Comparison of ENCODE assay signal across 13 mouse cellular contexts in genomic region chr5:31083949-31084348, GRCm38 (mm10). TPM values are rescaled to one million over a fixed set of nuclear protein-coding genes. Genes with fewer than 3 reads are reported as not detected.
DNase-seq lines count a peak whose midpoint lies in the region; ATAC-seq and TF ChIP-seq lines count a peak whose summit lies in the region.
"Had no signal": no experiment of that assay in that cellular context is flagged by ENCODE, and none has a peak within 500 bp of the region (broad histone marks: within the 10 kb centered on the region; RNA-seq: fewer than 3 reads in every experiment).

No protein-coding gene starts in this region.

- H3K36me3 ChIP-seq in heart, embryonic 11.5 days (ENCODE audit: control insufficient read depth, insufficient read depth, low read length), result no peaks in the 10 kb centered on the region; the same call in 1 of the 2 replicates
- H3K36me3 ChIP-seq in forebrain, postnatal 0 days (ENCODE audit: insufficient read depth), result peaks cover 2% of the 10 kb centered on the region
- H3K36me3 ChIP-seq in midbrain, embryonic 14.5 days (ENCODE audit: control insufficient read depth, insufficient read depth, low read length), result 0 out of 2 replicates have a peak, but pooled peaks cover 3% of the 10 kb centered on the region
- no peaks in the 10 kb centered on the region for H3K36me3 ChIP-seq in thymus, adult 2 months (ENCODE audit: control insufficient read depth, insufficient read depth, low read length)

- no peak overlapping the region for H3K4me3 ChIP-seq in heart, embryonic 11.5 days (ENCODE audit: low read depth, low read length)
- H3K4me3 ChIP-seq in forebrain, postnatal 0 days (ENCODE audit: low read depth, low read length), result no peak overlapping the region
- no peak overlapping the region for H3K4me3 ChIP-seq in midbrain, embryonic 14.5 days (replicated peaks; ENCODE audit: low read depth, low read length)
- no peak overlapping the region for H3K4me3 ChIP-seq in thymus, adult 2 months (ENCODE audit: control insufficient read depth, insufficient read depth, low read length)
- H3K4me3 ChIP-seq: limb, embryonic 12.5 days had no signal

- no peaks in the 10 kb centered on the region for H3K9me3 ChIP-seq in heart, embryonic 11.5 days (replicated peaks; ENCODE audit: control insufficient read depth, low read length)
- no peaks in the 10 kb centered on the region for H3K9me3 ChIP-seq in forebrain, postnatal 0 days (ENCODE audit: low read length)
- no peaks in the 10 kb centered on the region for H3K9me3 ChIP-seq in midbrain, embryonic 14.5 days (ENCODE audit: control insufficient read depth, low read length)
- H3K9me3 ChIP-seq: limb, embryonic 12.5 days had no signal

- H3K9ac ChIP-seq in heart, embryonic 11.5 days (ENCODE audit: low read depth, low read length), result no peak overlapping the region; the same call in 1 of the 2 replicates
- H3K9ac ChIP-seq in forebrain, postnatal 0 days, result no peak overlapping the region
- no peak overlapping the region for H3K9ac ChIP-seq in midbrain, embryonic 14.5 days (replicated peaks; ENCODE audit: low read length)
- H3K9ac ChIP-seq: limb, embryonic 12.5 days had no signal

- no peak for ATAC-seq in heart, embryonic 11.5 days (replicated peaks; ENCODE audit: insufficient number of reproducible peaks, low FRiP score, low TSS enrichment)
- ATAC-seq in forebrain, postnatal 0 days, result peak; percentile 13; the same call in 1 of the 2 replicates
- peak; percentile 62 for ATAC-seq in midbrain, embryonic 14.5 days (ENCODE audit: low FRiP score, low TSS enrichment)
- no peak for ATAC-seq in activated CD4-positive, CD25-positive, alpha-beta regulatory T cell, adult 4 months

- no peak overlapping the region for H3K27ac ChIP-seq in heart, embryonic 11.5 days (ENCODE audit: low read depth, low read length)
- no peak overlapping the region for H3K27ac ChIP-seq in forebrain, postnatal 0 days (ENCODE audit: low read depth, low read length)
- peak overlapping the region; percentile 70 for H3K27ac ChIP-seq in midbrain, embryonic 14.5 days (replicated peaks; ENCODE audit: low read depth, low read length)
- H3K27ac ChIP-seq in thymus, adult 2 months (ENCODE audit: control insufficient read depth, insufficient read depth, low read length), result no peak overlapping the region
- H3K27ac ChIP-seq: limb, embryonic 12.5 days had no signal

- H3K4me2 ChIP-seq in heart, embryonic 11.5 days, result peak overlapping the region; percentile 58
- no peak overlapping the region for H3K4me2 ChIP-seq in forebrain, postnatal 0 days (ENCODE audit: low read depth)
- 0 out of 2 replicates have a peak overlapping the region, but pooled peaks have one; percentile 15 for H3K4me2 ChIP-seq in midbrain, embryonic 14.5 days (ENCODE audit: low read length)
- H3K4me2 ChIP-seq: limb, embryonic 12.5 days had no signal

- DNase-seq in heart, adult 8-10 months (ENCODE audit: low spot score), result no peak
- DNase-seq in A20 (ENCODE audit: low read depth, low spot score), result peak; percentile 55
- DNase-seq in forebrain, postnatal 0 days, result no peak
- DNase-seq in midbrain, embryonic 14.5 days, result peak; percentile 60
- no peak for DNase-seq in thymus, adult 2 months
- DNase-seq in right cerebral cortex, adult 2 months (ENCODE audit: low spot score in 2 of 2), result no peak
- DNase-seq: gastrocnemius, postnatal 36 days had no signal

- H3K27me3 ChIP-seq in heart, embryonic 11.5 days (ENCODE audit: control insufficient read depth, insufficient read depth, low read length), result peaks cover 16% of the 10 kb centered on the region
- H3K27me3 ChIP-seq in forebrain, postnatal 0 days (ENCODE audit: insufficient read depth, low read length), result no peaks in the 10 kb centered on the region
- H3K27me3 ChIP-seq in midbrain, embryonic 14.5 days (ENCODE audit: control insufficient read depth, insufficient read depth, low read length), result no peaks in the 10 kb centered on the region
- no peaks in the 10 kb centered on the region; the same call in 1 of the 2 replicates for H3K27me3 ChIP-seq in thymus, adult 2 months (ENCODE audit: control insufficient read depth, insufficient read depth, low read length)

- 5% methylated on average over 7 of the region's 8 CpGs for WGBS in heart, embryonic 11.5 days (ENCODE audit: insufficient replicate concordance)
- WGBS in forebrain, postnatal 0 days, result 8% methylated on average over 8 of the region's 8 CpGs
- 2% methylated on average over 8 of the region's 8 CpGs for WGBS in midbrain, embryonic 14.5 days
- 68% methylated on average over 8 of the region's 8 CpGs for WGBS in thymus, adult 2 months

- TF ChIP-seq POLR2A in thymus, adult 2 months (IDR thresholded peaks at IDR 0.05; ENCODE audit: control insufficient read depth, extremely low read depth, insufficient read depth, low read length, poor library complexity), result no peak

- TF ChIP-seq CTCF in forebrain, postnatal 0 days (IDR thresholded peaks at IDR 0.05; ENCODE audit: low read depth), result no peak
- TF ChIP-seq CTCF in thymus, adult 2 months (IDR thresholded peaks at IDR 0.05; ENCODE audit: borderline replicate concordance, control insufficient read depth, extremely low read depth, insufficient read depth, low read length, poor library complexity), result no peak

- H3K4me1 ChIP-seq in heart, embryonic 11.5 days (ENCODE audit: control insufficient read depth, insufficient read depth, low read length), result peaks cover 20% of the 10 kb centered on the region
- H3K4me1 ChIP-seq in forebrain, postnatal 0 days (ENCODE audit: insufficient read depth), result no peaks in the 10 kb centered on the region
- H3K4me1 ChIP-seq in midbrain, embryonic 14.5 days (ENCODE audit: control insufficient read depth, insufficient read depth, low read length), result peaks cover 7% of the 10 kb centered on the region
- H3K4me1 ChIP-seq in thymus, adult 2 months (replicated peaks; ENCODE audit: control insufficient read depth, insufficient read depth, low read length), result no peaks in the 10 kb centered on the region

RNA-seq across cellular contexts. Expression of gene Dnajc5g, which starts 22.1 kb away (rescaled TPM):
- not detected in 2 replicates for polyA plus RNA-seq in heart, embryonic 11.5 days (2014; fragmentation: Nextera tagmentation; extraction: Ambion mirVana)
- total RNA-seq in heart, adult 8-10 months (2022), result not detected
- not detected in 2 replicates for total RNA-seq in forebrain, postnatal 0 days (2014; rRNA removed)
- polyA plus RNA-seq in forebrain, postnatal 0 days (2015; fragmentation: Nextera tagmentation; extraction: Ambion mirVana), result not detected in 2 replicates
- polyA plus RNA-seq in midbrain, embryonic 14.5 days (2014; fragmentation: Nextera tagmentation; extraction: Ambion mirVana), result not detected in 2 replicates
- not detected in 2 replicates for polyA plus RNA-seq in thymus, adult 2 months (2012; rRNA removed)
- polyA plus RNA-seq in activated CD4-positive, CD25-positive, alpha-beta regulatory T cell, adult 4 months (2017; shearing (Covaris generic)), result under 1 TPM in 1 of 2 experiments, not detected in 1; 0.28 TPM
- total RNA-seq: gastrocnemius, postnatal 36 days; layer of hippocampus, adult 8-10 months had no signal
- polyA plus RNA-seq: embryonic facial prominence, embryonic 14.5 days; limb, embryonic 12.5 days; stomach, embryonic 14.5 days had no signal

RNA-seq across cellular contexts. Expression of gene Slc30a3, which starts 24.1 kb away (rescaled TPM):
- 0.47 and 0.48 TPM in 2 replicates for polyA plus RNA-seq in heart, embryonic 11.5 days (2014; fragmentation: Nextera tagmentation; extraction: Ambion mirVana)
- total RNA-seq in heart, adult 8-10 months (2022), result under 1 TPM in 1 of 4 experiments, not detected in 3; 0.16 TPM
- 2.5 and 2.8 TPM in 2 replicates for total RNA-seq in forebrain, postnatal 0 days (2014; rRNA removed)
- polyA plus RNA-seq in forebrain, postnatal 0 days (2015; fragmentation: Nextera tagmentation; extraction: Ambion mirVana), result 3.5 and 4.5 TPM in 2 replicates
- 19.8 and 20.0 TPM in 2 replicates for polyA plus RNA-seq in midbrain, embryonic 14.5 days (2014; fragmentation: Nextera tagmentation; extraction: Ambion mirVana)
- polyA plus RNA-seq in thymus, adult 2 months (2012; rRNA removed), result 0.48 and 0.77 TPM in 2 replicates
- polyA plus RNA-seq in activated CD4-positive, CD25-positive, alpha-beta regulatory T cell, adult 4 months (2017; shearing (Covaris generic)), result not detected
- total RNA-seq: gastrocnemius, postnatal 36 days had no signal

RNA-seq across cellular contexts. Expression of gene Cad, which starts 29.4 kb away (rescaled TPM):
- polyA plus RNA-seq in heart, embryonic 11.5 days (2014; fragmentation: Nextera tagmentation; extraction: Ambion mirVana), result 22.9 and 23.1 TPM in 2 replicates
- total RNA-seq in heart, adult 8-10 months (2022), result 10 to 100 TPM; 13.0 to 17.3 (median 16.3) TPM
- 28.7 and 31.1 TPM in 2 replicates for total RNA-seq in forebrain, postnatal 0 days (2014; rRNA removed)
- 5.2 and 6.4 TPM in 2 replicates for polyA plus RNA-seq in forebrain, postnatal 0 days (2015; fragmentation: Nextera tagmentation; extraction: Ambion mirVana)
- 11.8 and 17.2 TPM in 2 replicates for polyA plus RNA-seq in midbrain, embryonic 14.5 days (2014; fragmentation: Nextera tagmentation; extraction: Ambion mirVana)
- 59.8 and 80.9 TPM in 2 replicates for polyA plus RNA-seq in thymus, adult 2 months (2012; rRNA removed)
- 1 to 10 TPM; 5.7 to 9.7 TPM for polyA plus RNA-seq in activated CD4-positive, CD25-positive, alpha-beta regulatory T cell, adult 4 months (2017; shearing (Covaris generic))

RNA-seq across cellular contexts. Expression of gene Trim54, which starts 32.6 kb away (rescaled TPM):
- polyA plus RNA-seq in heart, embryonic 11.5 days (2014; fragmentation: Nextera tagmentation; extraction: Ambion mirVana), result 13.9 and 16.7 TPM in 2 replicates
- 100 to 1,000 TPM; 360 to 427 (median 392) TPM for total RNA-seq in heart, adult 8-10 months (2022)
- not detected in 2 replicates for total RNA-seq in forebrain, postnatal 0 days (2014; rRNA removed)
- not detected in 2 replicates for polyA plus RNA-seq in forebrain, postnatal 0 days (2015; fragmentation: Nextera tagmentation; extraction: Ambion mirVana)
- polyA plus RNA-seq in midbrain, embryonic 14.5 days (2014; fragmentation: Nextera tagmentation; extraction: Ambion mirVana), result not detected in 2 replicates
- 0.92 and 9.3 TPM in 2 replicates for polyA plus RNA-seq in thymus, adult 2 months (2012; rRNA removed)
- polyA plus RNA-seq in activated CD4-positive, CD25-positive, alpha-beta regulatory T cell, adult 4 months (2017; shearing (Covaris generic)), result not detected
- total RNA-seq: layer of hippocampus, adult 8-10 months had no signal
- polyA plus RNA-seq: stomach, embryonic 14.5 days had no signal

RNA-seq across cellular contexts. Expression of gene Slc5a6, which starts 35.2 kb away (rescaled TPM):
- polyA plus RNA-seq in heart, embryonic 11.5 days (2014; fragmentation: Nextera tagmentation; extraction: Ambion mirVana), result 5.4 and 7.1 TPM in 2 replicates
- total RNA-seq in heart, adult 8-10 months (2022), result 10 to 100 TPM; 10.8 to 18.8 (median 12.4) TPM
- total RNA-seq in forebrain, postnatal 0 days (2014; rRNA removed), result 23.1 and 28.3 TPM in 2 replicates
- polyA plus RNA-seq in forebrain, postnatal 0 days (2015; fragmentation: Nextera tagmentation; extraction: Ambion mirVana), result 17.3 and 22.2 TPM in 2 replicates
- polyA plus RNA-seq in midbrain, embryonic 14.5 days (2014; fragmentation: Nextera tagmentation; extraction: Ambion mirVana), result 19.2 and 19.6 TPM in 2 replicates
- polyA plus RNA-seq in thymus, adult 2 months (2012; rRNA removed), result 35.1 and 37.3 TPM in 2 replicates
- polyA plus RNA-seq in activated CD4-positive, CD25-positive, alpha-beta regulatory T cell, adult 4 months (2017; shearing (Covaris generic)), result 1 to 10 TPM; 2.7 to 3.2 TPM

Comparison
In these comparisons a context has a peak if more than half of its experiments do, and no peak if none do; other contexts are left out.
1. ATAC-seq: peak in forebrain, postnatal 0 days (single experiment) and midbrain, embryonic 14.5 days (single experiment); none in heart, embryonic 11.5 days (single experiment) and activated CD4-positive, CD25-positive, alpha-beta regulatory T cell, adult 4 months (single experiment).
2. DNase-seq: peak in A20 (single experiment) and midbrain, embryonic 14.5 days (single experiment); none in heart, adult 8-10 months (single experiment), forebrain, postnatal 0 days (single experiment), thymus, adult 2 months (single experiment) and right cerebral cortex, adult 2 months (0 of 2).